Mouse (Mus musculus) hindbrain, embryonic 13.5 days (tissue): ENCODE measurements at regions not wholly inside any gene's neighbourhood (a gene's known extent, or its start where the extent isn't known, plus 50 kb on each side); places are given as distances from the start of the nearest gene placed in this dataset.

Source experiments
- ATAC-seq: fragments of 200-750 bp; cut with Nextera tagmentation; 2 replicates; pipeline ENCODE4 v1.8.0; 2017; ENCODE audit warnings: moderate TSS enrichment; ENCODE audit not compliant: low FRiP score
- H3K27ac ChIP-seq: fragments of 300-500 bp; sonication (generic); 2 replicates; pipeline ENCODE4 v1.5.1; 2015; ENCODE audit warnings: inconsistent platforms, mild to moderate bottlenecking, moderate library complexity
- H3K27me3 ChIP-seq: fragments of 300-500 bp; sonication (generic); 2 replicates; pipeline ENCODE4 v1.6.1; 2015; ENCODE audit warnings: mild to moderate bottlenecking, inconsistent platforms
- H3K36me3 ChIP-seq: fragments of 300-500 bp; sonication (generic); 2 replicates; pipeline ENCODE4 v1.6.1; 2015; ENCODE audit warnings: mild to moderate bottlenecking, inconsistent platforms
- H3K4me1 ChIP-seq: fragments of 300-500 bp; sonication (generic); replicated peaks from 2 replicates; pipeline ENCODE4 v1.6.1; 2015; ENCODE audit warnings: inconsistent platforms
- H3K4me2 ChIP-seq: fragments of 300-500 bp; sonication (generic); 2 replicates; pipeline ENCODE4 v1.6.1; 2015; ENCODE audit warnings: inconsistent platforms, mild to moderate bottlenecking, moderate library complexity
- H3K4me3 ChIP-seq: fragments of 300-500 bp; sonication (generic); 2 replicates; pipeline ENCODE4 v1.5.1; 2015; ENCODE audit warnings: mild to moderate bottlenecking, inconsistent platforms
- H3K9ac ChIP-seq: fragments of 300-500 bp; sonication (generic); 2 replicates; pipeline ENCODE4 v1.6.1; 2015; ENCODE audit warnings: mild to moderate bottlenecking, inconsistent platforms
- H3K9me3 ChIP-seq: fragments of 300-500 bp; sonication (generic); 2 replicates; pipeline ENCODE4 v1.6.1; 2016; ENCODE audit warnings: inconsistent platforms
- WGBS: fragments of 180-500 bp; shearing (Covaris S2); methylation state at CpG from one replicate; pipeline ENCODE4 v1.1.7; 2015; 5-methylcytosine and 5-hydroxymethylcytosine counted together

DNA sequence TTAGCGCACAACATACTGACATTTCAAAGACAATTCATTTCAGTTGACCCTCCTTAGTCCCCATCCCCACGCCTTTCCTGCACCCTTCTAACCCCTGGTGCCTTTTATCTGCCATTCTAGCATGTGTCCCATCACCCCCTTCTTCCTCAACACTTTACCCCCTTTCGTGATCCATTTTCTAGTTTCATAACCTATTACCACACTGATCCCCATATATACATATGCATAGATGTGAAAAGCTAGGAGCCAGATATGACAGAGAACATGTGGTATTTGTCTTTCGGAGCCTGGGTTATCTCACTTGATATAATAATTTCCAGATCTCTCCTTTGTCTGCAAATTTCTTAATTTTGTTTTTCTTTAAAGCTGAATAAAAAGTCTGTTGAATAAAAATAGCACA is 154.9 kb downstream of the Tm2d1 start:
- 0 out of 2 replicates have a peak, but pooled peaks cover 4% of the 10 kb centered on the region for H3K4me1 ChIP-seq
- no peak overlapping the region for H3K4me3 ChIP-seq
- no peaks in the 10 kb centered on the region for H3K9me3 ChIP-seq
- H3K36me3 ChIP-seq = no peaks in the 10 kb centered on the region
- no peak for ATAC-seq
- WGBS = 92% methylated on average over 4 of the region's 4 CpGs
- no peak overlapping the region for H3K9ac ChIP-seq
- H3K27ac ChIP-seq = no peak overlapping the region
- no peak overlapping the region for H3K4me2 ChIP-seq
- H3K27me3 ChIP-seq = no peaks in the 10 kb centered on the region

DNA sequence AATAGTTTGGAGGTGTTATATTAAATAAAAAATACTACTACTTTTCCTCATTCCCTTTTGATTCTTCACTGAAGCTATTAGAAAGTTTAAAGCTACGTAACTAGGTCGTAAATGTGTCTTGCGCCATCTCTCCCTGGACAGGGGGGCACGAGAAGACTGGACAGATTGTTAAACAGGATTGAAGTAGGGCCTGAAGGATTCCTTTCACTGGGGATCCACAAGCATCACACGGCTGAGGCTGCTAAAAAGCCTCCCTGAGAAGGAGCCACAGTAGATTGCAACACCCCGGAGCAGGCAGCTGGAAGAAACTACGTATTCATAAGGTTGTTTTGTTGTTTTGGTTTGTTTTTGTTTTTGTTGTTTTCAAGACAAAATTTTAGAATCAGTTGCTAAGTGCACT is 158.7 kb downstream of the Tm2d1 start:
- ATAC-seq = no peak
- Histone ChIP-seq H3K27ac (no peak overlapping the region), H3K9me3 (no peaks in the 10 kb centered on the region), H3K4me2 (no peak overlapping the region), H3K9ac (no peak overlapping the region), H3K36me3 (no peaks in the 10 kb centered on the region), H3K4me3 (no peak overlapping the region), H3K27me3 (no peaks in the 10 kb centered on the region), H3K4me1 (0 out of 2 replicates have a peak, but pooled peaks cover 4% of the 10 kb centered on the region)
- WGBS = 78% methylated on average over 7 of the region's 7 CpGs

DNA sequence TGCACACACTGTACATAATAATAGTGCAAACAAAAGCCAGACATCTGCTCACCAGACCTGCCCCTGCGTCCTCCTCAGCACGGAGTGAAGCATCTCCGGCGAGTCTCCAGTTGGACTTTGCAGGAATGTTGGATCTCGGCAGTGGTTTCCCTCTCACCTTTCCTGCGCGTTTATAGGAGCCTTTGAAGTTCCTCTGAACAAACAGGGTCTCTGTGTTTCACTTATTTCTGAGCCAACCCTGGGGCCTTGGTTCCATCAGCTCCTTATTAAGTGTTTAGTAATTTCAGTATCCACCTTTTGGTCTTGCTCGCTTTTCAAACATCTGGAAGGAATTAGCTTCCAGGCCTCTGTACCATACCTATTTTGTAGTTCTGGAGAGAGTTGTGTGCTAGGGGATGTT is 159.7 kb downstream of the Tm2d1 start:
- no peak for ATAC-seq
- Histone ChIP-seq H3K4me2 (no peak overlapping the region), H3K4me3 (no peak overlapping the region), H3K36me3 (no peaks in the 10 kb centered on the region), H3K4me1 (0 out of 2 replicates have a peak, but pooled peaks cover 4% of the 10 kb centered on the region), H3K9me3 (no peaks in the 10 kb centered on the region), H3K9ac (no peak overlapping the region), H3K27me3 (no peaks in the 10 kb centered on the region), H3K27ac (no peak overlapping the region)
- WGBS = 68% methylated on average over 8 of the region's 8 CpGs

DNA sequence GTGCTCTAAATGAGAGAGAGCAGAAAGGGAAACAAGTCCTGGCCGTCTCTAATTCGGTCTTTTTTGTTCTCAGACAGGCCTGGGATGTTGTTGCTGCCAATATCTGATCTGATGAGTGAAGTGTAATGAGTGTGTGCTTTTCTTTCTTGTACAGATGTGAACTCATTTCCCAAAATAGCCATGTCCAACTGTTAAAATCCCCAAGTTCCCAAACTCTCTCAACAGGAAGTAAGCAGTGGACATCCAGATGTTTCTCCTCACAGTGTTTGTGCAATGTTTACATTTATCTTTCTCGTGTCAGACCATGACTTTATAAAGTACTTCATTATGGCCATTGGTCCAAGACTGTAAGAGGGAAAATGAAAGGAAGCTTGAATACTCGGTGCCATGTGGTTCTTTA is 161.5 kb downstream of the Tm2d1 start:
- Histone ChIP-seq H3K4me3 (no peak overlapping the region), H3K9ac (no peak overlapping the region), H3K4me2 (no peak overlapping the region), H3K4me1 (0 out of 2 replicates have a peak, but pooled peaks cover 4% of the 10 kb centered on the region), H3K27me3 (no peaks in the 10 kb centered on the region), H3K27ac (no peak overlapping the region), H3K36me3 (no peaks in the 10 kb centered on the region), H3K9me3 (no peaks in the 10 kb centered on the region)
- WGBS = 84% methylated on average over 4 of the region's 4 CpGs
- no peak for ATAC-seq

DNA sequence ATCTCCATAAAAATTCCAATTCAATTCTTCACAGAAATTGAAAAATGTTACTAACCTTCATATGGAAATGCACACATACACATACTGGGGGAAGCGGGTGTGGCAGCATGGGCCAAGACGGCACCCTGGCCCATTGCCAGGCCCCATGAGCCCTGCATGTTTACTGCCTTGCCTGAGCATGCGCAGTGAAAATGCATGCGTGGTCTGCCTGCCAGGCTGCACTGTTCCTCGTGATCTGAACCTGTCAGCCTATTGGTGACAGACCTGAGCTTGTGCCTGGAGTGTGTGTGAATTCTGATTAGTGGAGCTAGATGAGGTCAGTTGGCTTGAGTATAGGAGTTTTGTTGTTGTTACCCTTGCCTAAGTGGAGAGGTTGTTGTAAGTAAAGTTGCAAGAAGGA is 167.9 kb downstream of the Tm2d1 start:
- Histone ChIP-seq H3K4me2 (no peak overlapping the region), H3K27me3 (no peaks in the 10 kb centered on the region), H3K36me3 (no peaks in the 10 kb centered on the region), H3K4me1 (no peaks in the 10 kb centered on the region), H3K9me3 (no peaks in the 10 kb centered on the region), H3K4me3 (no peak overlapping the region), H3K9ac (no peak overlapping the region), H3K27ac (no peak overlapping the region)
- WGBS = 84% methylated on average over 5 of the region's 5 CpGs
- ATAC-seq = no peak

DNA sequence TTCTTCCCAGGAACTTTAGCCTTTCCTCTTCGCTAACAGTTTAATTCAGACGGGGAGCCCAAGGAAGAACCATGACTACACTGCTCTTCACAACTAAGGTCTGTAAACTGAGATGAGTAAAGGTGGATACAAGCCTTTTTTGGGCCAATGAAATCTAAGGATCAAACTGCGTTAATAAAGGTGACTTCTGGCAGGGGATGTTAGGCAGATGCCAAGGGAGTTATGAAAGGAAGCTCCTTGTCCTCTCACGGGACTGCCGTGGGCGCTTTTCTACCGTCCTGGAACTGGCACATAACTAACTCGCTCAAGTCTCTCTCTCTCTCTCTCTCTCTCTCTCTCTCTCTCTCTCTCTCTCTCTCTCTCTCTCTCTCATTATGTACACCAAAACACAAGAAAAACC is 175.7 kb downstream of the Tm2d1 start:
- Histone ChIP-seq H3K9ac (no peak overlapping the region), H3K4me3 (no peak overlapping the region), H3K9me3 (no peaks in the 10 kb centered on the region), H3K27ac (no peak overlapping the region), H3K36me3 (no peaks in the 10 kb centered on the region), H3K4me2 (no peak overlapping the region), H3K27me3 (no peaks in the 10 kb centered on the region), H3K4me1 (no peaks in the 10 kb centered on the region)
- 96% methylated on average over 8 of the region's 8 CpGs for WGBS
- ATAC-seq = no peak

DNA sequence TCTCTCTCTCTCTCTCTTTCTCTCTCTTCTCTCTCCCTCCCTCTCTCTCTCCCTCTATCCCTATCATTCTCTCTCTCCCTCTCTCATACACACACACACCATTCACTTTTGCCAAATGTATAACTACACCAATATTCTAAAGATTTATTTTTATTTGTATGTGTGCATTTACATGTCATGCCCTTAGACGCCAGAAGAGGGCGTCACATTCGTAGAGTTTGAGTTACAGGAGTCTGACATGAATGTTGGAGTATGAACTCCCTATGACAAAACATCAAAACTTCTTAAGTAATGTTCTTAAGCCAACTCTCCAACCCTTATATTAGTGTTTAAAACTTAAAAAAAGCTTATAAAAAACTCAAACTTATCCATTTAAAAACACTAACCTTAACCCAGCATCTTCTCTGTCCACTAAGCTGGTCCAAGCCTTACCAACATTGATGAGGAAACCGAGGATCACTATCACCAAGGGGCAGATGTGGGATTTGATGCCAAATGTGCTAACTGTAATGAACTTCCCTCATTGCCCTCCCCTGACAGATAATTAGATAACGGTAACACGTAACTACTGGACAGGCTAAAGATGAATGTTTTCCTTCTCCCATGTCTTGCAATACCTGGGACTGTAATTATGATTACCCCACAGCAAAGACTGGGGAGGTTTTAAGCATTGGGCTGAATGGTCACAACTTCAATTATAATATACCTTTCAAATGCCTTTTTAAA is 176.7 kb downstream of the Tm2d1 start:
- H3K27ac ChIP-seq = no peak overlapping the region
- H3K27me3 ChIP-seq = no peaks in the 10 kb centered on the region
- H3K4me2 ChIP-seq = no peak overlapping the region
- 52% methylated on average over 6 of the region's 6 CpGs for WGBS
- no peaks in the 10 kb centered on the region for H3K9me3 ChIP-seq
- H3K36me3 ChIP-seq = no peaks in the 10 kb centered on the region
- no peak overlapping the region for H3K9ac ChIP-seq
- H3K4me3 ChIP-seq = no peak overlapping the region
- no peak for ATAC-seq
- no peaks in the 10 kb centered on the region for H3K4me1 ChIP-seq

DNA sequence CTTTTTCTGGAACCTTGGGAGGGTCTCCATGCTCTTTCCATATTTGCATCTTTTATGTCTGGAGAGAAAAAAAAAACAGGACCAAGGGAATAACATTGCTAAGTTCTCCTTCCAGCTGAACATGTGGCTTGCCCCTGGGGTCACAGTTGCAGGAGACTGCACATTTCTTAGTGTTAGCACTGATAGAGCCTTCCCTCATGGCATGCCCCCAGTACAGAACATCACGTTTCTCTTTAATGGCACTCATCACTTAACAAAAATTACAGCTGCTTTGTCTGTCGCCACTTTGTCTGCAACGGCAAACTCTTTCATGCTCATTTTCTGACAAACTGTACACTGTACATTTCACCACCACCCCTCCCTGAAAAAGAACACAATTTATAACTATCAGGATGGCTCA is 180.0 kb downstream of the Tm2d1 start:
- H3K4me3 ChIP-seq = no peak overlapping the region
- H3K27ac ChIP-seq = no peak overlapping the region
- no peak overlapping the region for H3K9ac ChIP-seq
- H3K4me1 ChIP-seq = no peaks in the 10 kb centered on the region
- 85% methylated on average over 3 of the region's 3 CpGs for WGBS
- no peaks in the 10 kb centered on the region for H3K9me3 ChIP-seq
- H3K36me3 ChIP-seq = no peaks in the 10 kb centered on the region
- H3K27me3 ChIP-seq = no peaks in the 10 kb centered on the region
- ATAC-seq = no peak
- H3K4me2 ChIP-seq = no peak overlapping the region

DNA sequence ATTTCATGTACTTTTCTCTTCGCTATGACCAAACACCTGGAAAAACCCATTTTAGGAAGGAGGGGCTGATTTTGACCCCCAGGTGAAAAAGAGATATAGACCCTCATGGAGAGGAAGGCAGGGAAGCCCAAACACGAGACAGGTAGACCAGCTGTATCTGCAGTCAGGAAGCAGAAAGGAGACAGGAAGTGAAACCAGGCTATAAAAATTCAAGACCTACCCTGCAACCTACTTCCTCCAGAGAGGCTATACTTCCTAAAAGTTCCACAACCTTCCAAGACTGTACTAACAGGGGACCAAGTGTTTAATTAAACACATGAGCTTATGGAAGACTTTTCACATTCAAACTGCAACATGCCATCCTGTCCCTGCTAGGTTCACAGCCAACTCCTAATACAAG is 180.9 kb downstream of the Tm2d1 start:
- ATAC-seq = no peak
- no peaks in the 10 kb centered on the region for H3K27me3 ChIP-seq
- 88% methylated on average over 2 of the region's 2 CpGs for whole genome bisulfite sequencing
- H3K36me3 ChIP-seq = no peaks in the 10 kb centered on the region
- no peak overlapping the region for H3K4me2 ChIP-seq
- no peak overlapping the region for H3K27ac ChIP-seq
- no peak overlapping the region for H3K4me3 ChIP-seq
- no peaks in the 10 kb centered on the region for H3K4me1 ChIP-seq
- no peak overlapping the region for H3K9ac ChIP-seq
- no peaks in the 10 kb centered on the region for H3K9me3 ChIP-seq

DNA sequence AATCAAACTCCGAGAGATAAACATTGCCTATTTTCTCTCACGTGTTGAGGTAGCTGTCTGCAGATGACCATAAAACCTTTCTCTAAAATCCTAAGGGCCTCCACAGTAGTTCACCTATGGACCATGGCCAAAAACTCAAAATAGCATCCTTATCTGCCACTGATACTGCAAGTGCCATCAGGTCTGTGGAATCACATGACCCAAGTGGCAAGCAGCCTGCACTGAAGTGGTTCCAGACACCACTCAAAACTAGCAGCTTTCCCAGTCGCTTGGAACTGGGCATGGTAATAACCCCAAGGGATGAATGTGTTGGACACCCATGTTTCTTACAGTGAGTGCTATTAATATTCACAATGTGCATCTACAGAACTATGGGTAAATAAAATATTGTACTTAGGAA is 182.0 kb downstream of the Tm2d1 start:
- Histone ChIP-seq H3K4me3 (no peak overlapping the region), H3K9me3 (no peaks in the 10 kb centered on the region), H3K9ac (no peak overlapping the region), H3K27me3 (no peaks in the 10 kb centered on the region), H3K4me2 (no peak overlapping the region), H3K4me1 (no peaks in the 10 kb centered on the region), H3K36me3 (no peaks in the 10 kb centered on the region), H3K27ac (no peak overlapping the region)
- no peak for ATAC-seq
- 87% methylated on average over 3 of the region's 3 CpGs for WGBS

DNA sequence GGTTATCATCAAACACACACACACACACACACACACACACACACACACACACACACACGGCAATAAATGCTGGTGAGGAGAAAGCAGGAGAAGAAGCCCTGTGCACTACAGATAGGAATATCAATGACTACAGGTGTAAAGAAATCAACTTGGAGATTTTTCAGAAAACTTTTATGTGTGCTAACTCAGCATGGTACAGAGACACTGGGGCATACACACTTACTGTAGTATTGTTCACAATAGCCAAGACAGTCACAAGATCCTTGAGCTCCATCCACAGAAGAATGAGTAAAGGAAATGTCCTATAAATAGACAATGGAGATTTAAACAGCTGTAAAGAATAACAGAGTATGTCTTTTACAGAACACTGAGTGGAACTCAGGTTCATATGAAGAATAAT is 182.4 kb downstream of the Tm2d1 start:
- Histone ChIP-seq H3K4me1 (no peaks in the 10 kb centered on the region), H3K4me3 (no peak overlapping the region), H3K36me3 (no peaks in the 10 kb centered on the region), H3K9me3 (no peaks in the 10 kb centered on the region), H3K27me3 (no peaks in the 10 kb centered on the region), H3K9ac (no peak overlapping the region), H3K27ac (no peak overlapping the region), H3K4me2 (no peak overlapping the region)
- WGBS = 100% methylated on average over 1 of the region's 1 CpGs
- ATAC-seq = no peak

DNA sequence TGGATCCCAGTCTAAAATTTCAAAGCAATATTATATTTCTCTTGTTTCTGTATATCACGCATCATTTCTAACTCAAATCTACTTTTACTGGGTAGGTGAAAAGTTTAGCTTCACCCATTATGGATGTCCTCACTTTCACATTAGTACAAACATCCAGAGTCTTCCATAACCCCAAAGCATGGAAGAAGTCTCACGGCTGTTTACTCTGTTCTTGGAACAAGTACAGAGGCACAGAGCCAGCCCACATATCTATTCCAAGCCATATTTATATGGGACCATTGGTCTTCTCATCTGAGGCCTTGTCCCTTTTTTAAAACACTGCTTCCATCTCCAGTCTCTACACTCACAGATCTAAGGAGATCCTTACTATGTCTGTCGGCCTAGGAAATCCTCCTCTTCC is 192.8 kb downstream of the Tm2d1 start:
- H3K4me3 ChIP-seq = no peak overlapping the region
- no peak overlapping the region for H3K4me2 ChIP-seq
- H3K27ac ChIP-seq = no peak overlapping the region
- WGBS = 92% methylated on average over 3 of the region's 3 CpGs
- no peaks in the 10 kb centered on the region for H3K36me3 ChIP-seq
- ATAC-seq = no peak
- no peaks in the 10 kb centered on the region for H3K9me3 ChIP-seq
- H3K27me3 ChIP-seq = no peaks in the 10 kb centered on the region
- no peaks in the 10 kb centered on the region for H3K4me1 ChIP-seq
- no peak overlapping the region for H3K9ac ChIP-seq

DNA sequence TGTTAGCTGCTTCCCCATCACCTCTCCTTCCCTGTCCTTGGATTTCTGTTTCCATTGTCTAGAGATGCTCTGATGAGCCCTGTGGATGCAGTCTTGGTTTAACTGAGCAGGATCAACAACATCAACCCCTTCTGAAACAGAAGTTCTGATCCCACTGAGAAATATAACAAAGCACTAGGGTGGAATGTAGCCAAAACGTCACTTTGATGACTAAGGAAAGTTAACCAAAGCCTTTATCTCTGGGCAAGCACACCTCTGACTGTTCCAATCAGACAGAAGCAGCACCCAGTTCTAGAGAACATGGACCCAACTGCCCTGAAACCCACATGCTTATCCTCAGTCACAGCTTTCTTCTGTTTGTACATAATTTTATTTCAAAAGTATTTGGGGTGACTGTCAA is 193.2 kb downstream of the Tm2d1 start:
- Histone ChIP-seq H3K9ac (no peak overlapping the region), H3K27ac (no peak overlapping the region), H3K4me1 (no peaks in the 10 kb centered on the region), H3K27me3 (no peaks in the 10 kb centered on the region), H3K36me3 (no peaks in the 10 kb centered on the region), H3K9me3 (no peaks in the 10 kb centered on the region), H3K4me2 (no peak overlapping the region), H3K4me3 (no peak overlapping the region)
- ATAC-seq = no peak
- WGBS = 64% methylated on average over 1 of the region's 1 CpGs
